Mouse (Mus musculus) T-helper 17 cell (primary cell): ENCODE measurements around the gene Rnaseh1.

ENCODE experiments used
- in situ Hi-C, 2 experiments: fragments of 300-600 bp; cut with MboI, MseI; formaldehyde crosslinking; loops; 1 replicate in 1 of 2; 2 replicates in 1 of 2; pipeline ENCODE4 v1.15.1; 2025; ENCODE audit warnings: high pct_unique_total_duplicates in 2 of 2

Gene Rnaseh1

DNA sequence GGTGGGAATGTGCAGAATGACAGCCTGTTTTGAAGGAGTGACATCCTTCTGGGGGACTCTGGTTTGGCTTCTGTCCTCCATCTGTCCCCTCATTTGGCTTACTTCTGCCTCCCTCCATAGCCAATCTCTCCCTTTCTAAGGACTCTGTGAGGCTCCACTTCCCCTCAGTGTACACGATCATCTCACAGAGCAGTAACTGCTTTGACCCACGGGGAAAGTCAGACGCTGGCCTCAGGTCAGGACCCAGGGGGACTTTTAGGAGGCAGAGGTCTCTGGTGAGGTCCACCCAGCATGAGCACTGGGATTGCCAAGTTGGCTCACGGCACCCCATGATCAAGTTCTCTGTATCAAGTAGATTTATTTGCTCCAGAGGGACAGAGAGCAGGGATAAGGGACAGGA is 58.8 kb downstream of the Rnaseh1 start:
- in situ Hi-C loops, result no loop called here
